Mouse (Mus musculus) bone marrow macrophage, adult 2 months (primary cell): ENCODE data around the gene Olfr1219.

Experiments
- CTCF ChIP-seq: IDR thresholded peaks from 2 replicates; pipeline ENCODE4 v1.5.1; 2012; ENCODE audit warnings: low read depth, mild to moderate bottlenecking, low read length, moderate library complexity
- POLR2A ChIP-seq: IDR thresholded peaks from 2 replicates; pipeline ENCODE4 v1.6.1; 2012; ENCODE audit warnings: mild to moderate bottlenecking, low read depth, low read length, borderline replicate concordance

DNA sequence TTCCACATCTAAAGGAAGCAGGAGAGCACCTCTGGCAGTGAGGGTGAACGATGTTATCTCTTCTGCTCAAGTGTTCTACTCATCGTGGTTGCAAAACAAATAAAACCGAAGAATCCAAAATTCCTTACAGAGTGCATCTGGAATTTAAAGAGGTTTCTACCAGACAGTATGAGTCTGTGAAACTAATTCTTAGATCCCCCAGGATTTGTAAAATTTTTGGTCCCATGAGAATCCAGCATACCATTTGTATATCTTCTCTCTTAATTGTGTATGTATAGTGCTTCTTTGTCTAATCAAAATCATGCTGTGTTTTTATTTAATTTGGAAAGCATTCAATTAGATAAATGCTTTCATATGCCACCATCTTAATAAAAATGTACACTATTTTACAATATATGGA is 49.6 kb upstream of the Olfr1219 start, which contains the start of gene Olfr1222:
- no peak for TF ChIP-seq CTCF
- TF ChIP-seq POLR2A = no peak
